Mouse (Mus musculus): ENCODE measurements at regions not wholly inside any gene's neighbourhood (a gene's known extent, or its start where the extent isn't known, plus 50 kb on each side); places are given as distances from the start of the nearest gene placed in this dataset.
A peak's percentile ranks its signal among the peaks of the same experiment; 100 is the strongest.

DNA sequence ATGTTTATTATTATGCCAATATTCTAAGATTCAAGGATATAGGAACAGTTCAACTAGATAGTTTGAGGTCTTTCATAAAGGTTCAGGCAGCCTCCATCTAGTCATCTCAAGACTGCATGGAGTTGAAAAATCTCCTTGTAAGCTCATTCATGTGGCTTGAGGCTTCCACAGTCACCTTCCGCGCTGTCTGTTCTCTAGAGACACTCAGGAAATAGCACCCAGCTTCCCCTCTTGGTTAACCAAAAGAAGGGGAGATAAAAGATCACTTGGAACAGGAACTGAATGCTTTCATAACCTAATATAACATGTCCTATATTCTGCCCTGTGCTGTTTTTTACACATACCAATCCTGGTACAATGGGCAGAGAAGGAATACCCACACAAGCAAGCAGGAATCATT is 206.3 kb upstream of the Ercc4 start:
- DNase-seq (ENCODE audit: low spot score): no peak

DNA sequence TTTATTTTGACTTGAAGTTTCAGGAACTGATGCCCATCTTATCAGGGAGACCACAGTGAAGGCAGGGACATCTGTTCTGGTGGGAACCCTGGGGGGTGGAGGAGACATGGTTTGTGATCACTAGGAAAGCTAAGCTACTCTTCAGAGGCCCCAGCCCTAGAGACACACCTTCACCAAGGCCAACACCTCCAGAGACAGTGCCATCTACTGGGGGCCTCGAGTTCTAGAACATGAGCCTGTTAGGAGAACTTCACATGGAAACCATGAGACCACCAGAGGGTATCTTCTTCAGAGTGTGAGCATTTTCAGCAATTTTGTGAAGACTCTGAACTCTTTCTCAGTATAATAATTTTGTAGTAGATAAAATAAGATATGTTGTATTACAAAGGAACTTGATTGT is 204.5 kb upstream of the Ercc4 start:
- no peak for DNase-seq (ENCODE audit: low spot score)

DNA sequence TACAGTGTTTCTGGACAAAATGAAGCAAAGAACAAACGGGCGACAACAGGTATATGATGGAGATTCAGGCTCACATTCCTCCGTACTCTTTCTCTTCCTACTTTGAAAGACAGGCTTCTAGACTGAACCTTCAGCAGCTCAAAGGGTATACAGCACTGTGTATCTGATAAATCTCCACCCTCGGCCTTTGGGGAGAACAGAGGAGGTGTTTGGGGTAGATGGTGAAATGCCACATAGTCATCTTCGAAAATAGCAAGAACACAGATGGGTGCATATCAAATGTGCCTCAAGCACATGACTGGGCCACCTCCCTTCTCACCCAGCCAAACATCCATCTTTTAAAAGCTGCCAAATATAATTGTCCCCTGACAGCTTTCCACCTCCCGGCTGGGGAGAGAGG is 184.8 kb upstream of the Ercc4 start:
- no peak for DNase-seq (ENCODE audit: low spot score)

DNA sequence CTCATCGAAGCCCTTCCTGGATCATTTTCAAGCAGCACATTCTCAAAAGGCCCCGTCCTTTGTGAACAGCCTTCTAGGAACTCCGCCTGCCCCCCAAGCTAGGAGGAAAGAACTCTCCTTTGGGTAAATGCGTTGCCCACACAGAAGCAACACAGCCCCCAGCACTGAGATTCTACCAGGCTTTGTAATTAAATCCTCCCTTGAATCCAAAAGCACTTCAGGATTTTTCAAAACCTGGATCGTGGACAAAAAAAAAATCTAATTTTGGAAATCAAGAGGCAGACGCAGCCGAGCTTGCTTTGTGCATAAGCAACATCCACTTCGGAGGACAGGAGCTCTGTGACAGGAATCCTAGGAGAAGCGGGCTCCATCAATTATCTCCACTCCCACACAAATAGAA is 183.6 kb upstream of the Ercc4 start:
- DNase-seq (ENCODE audit: low spot score): no peak

DNA sequence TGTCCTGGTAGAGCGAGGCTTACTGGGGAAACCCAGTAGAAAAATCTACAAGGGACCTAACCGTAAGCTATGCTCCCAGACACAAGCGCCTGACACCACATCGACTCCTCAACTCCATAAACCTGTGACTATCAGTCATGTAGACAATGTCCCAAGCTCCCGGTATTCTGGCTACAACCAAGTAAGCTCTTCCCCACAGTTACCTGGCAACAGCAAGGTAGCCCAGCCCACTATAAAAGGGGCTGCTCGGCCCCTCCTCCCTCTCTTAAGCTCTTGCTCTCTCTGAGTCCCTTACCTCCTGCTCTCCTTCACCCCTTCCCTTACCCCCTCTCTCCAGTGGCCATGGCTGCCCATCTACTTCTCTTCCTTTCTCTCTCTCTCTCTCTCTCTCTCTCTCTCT is 178.4 kb upstream of the Ercc4 start:
- no peak for DNase-seq (ENCODE audit: low spot score)

DNA sequence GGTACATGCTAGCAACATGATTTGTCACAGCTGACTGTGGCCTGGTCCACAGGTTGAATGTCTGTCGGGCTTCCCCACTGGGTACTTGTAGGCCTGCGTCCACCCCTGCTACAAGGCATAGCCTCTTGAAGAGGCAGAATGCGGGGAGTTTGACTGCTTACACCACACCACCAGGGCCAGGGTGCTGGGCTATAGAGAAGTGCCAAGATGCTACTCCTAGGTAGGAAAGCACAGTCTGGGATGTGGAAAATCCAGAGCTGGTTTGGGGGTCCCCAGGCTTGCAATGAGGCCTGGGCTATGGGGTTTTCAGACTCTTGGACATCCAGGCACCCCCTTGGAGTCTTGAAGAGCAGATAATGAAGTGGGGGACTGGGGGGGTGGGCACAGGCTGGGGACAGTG is 176.5 kb upstream of the Ercc4 start:
- DNase-seq (ENCODE audit: low spot score): no peak

DNA sequence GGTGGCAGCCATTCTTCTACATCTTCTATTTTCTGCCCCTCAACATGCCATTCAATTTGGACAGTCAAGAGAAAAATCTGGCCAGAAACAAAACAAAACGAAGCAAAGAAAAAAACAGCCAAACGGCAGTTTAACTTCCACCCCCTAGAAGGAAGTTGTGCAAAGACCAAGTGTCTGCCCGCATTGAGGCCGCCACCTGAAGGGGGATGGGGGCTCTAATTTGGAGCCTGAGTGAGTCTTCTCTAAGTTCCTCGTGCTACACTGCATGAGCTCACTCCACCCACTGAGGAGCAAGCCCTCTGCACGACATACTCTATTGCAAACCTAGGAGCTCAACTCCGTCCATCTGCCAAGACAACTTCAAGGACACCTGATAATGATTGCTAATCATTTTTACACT is 174.9 kb upstream of the Ercc4 start:
- DNase-seq (ENCODE audit: low spot score): no peak

DNA sequence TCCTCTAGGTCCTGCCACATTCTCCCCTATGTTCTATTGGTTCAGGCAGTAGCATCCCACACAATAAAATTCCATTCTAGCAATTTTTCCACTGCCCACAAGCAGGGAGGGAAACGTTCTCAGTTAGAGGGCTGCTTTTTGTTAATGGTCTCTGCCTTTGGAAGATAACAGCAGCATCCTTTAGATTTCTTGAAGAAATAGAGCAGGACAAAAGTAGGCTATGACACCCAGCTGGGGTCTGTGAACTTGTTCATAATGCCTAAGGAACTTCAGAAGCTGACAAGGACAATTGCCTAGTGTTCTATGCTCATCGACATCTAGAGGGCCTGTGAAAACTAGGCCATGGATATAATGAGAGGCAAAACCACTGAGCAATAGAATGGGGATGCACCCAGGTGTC is 174.2 kb upstream of the Ercc4 start:
- DNase-seq (ENCODE audit: low spot score): no peak

DNA sequence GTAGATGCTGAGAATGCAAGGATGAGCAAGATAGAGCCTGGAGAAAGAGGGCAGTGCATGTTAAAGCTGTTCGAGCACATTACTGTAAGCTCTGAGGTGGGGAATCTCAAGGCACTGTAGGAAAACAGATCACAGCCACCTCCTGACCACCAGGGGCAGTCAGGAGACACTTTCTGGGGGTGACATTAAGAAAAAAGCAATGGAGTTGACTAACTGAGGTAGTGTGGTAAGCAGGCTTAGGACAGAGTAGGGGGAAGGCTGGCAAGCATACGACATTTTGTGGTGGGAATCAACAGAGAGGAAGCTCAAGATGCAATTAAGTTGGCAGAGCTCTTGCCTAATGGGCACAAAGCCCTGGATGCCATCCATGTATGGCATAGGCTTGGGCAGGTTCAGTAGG is 172.9 kb upstream of the Ercc4 start:
- no peak for DNase-seq (ENCODE audit: low spot score)

DNA sequence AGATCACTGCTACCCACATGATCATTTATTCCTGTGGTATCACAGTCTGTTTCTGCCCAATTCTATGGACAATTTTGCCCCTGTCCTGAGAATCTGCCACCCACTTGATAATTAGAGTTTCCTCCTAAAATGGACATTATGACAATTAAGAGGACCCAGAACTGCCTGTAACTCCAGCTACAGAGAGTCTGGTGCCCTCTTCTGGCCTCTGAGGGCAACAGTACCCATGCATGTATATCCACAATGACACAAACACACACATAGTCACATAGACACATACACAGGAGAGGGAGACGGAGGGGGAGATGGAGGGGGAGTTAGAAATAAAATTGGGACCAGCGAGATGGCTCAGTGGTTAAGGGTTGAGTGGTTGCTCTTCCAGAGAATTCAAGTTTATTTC is 170.9 kb upstream of the Ercc4 start:
- no peak for DNase-seq (ENCODE audit: low spot score)

DNA sequence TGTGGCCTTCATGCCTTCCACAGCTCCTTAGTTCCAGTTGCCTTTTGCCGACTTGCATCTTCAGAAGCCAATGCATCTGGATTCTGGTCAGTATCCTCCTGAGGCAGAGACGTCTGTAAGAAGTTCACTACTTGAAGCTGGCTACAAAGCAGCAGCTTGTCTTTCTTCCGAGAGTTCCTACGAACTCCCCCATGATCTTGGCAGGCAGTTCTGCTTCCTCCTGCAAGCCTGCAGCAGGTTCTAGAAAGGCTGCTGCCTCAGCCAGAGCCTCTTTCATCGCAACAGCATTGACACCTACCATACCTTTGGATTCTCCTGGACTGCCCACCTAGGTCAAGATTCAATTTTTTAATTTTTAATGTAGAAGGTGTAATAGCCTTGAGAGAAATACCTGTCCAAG is 158.3 kb upstream of the Ercc4 start:
- DNase-seq (ENCODE audit: low spot score): no peak

DNA sequence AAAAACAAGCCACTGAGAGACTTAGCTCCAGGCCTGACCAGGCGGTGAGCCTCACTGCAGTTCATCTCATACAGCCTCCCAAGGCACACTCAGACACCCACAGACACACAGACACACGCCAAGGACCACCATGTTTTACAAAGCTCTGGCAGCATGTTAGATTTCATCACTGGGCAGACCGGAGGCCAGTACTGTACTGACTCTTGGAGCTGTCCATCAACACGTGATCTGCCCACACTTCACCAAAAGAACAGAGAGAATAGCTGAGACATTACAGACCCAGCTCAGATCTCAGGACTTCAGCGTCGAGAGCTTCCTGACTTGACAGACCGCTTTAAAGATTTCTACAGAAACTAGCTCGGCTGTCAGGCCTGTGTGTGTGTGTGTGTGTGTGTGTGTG is 155.5 kb upstream of the Ercc4 start:
- DNase-seq (ENCODE audit: low spot score): no peak

DNA sequence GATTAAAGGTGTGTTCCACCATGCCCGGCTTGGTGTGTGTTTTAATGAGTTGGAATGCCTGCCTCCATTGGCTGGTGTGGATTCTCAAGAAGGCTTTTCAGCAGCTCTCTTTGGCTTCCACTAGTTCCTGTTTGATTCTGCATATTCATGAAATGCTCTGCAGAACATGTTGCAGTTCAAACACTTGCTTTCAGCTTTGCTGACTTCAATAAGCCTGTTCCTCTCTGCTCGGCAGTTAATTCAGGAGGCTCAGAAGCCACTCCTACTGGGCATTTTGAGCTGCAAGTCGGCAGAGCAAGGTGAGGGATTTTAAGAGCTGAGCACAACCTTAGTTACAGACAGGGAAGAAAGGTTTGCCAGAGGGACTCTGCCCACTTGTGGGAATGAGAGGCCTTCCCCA is 153.1 kb upstream of the Ercc4 start:
- DNase-seq (ENCODE audit: low spot score): no peak

DNA sequence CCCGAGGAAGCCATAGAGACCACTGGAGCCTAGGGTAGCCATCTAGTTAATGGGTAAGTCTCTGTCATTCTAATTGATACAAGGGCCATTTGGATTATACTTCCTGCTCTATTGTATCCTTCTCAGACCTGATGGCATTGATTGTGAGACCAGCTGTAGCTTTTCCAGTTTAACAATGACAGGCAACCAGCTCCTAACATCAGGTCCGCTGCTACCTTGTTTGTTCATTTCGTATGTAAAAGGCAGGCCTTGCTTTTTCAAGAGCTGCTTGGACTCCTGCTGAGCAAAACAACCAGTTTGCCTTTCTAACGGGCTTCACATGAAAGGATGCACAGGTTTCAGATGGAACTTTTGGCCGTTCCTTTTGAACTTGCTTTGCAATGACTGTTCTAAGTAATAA is 148.6 kb upstream of the Ercc4 start:
- no peak for DNase-seq (ENCODE audit: low spot score)

DNA sequence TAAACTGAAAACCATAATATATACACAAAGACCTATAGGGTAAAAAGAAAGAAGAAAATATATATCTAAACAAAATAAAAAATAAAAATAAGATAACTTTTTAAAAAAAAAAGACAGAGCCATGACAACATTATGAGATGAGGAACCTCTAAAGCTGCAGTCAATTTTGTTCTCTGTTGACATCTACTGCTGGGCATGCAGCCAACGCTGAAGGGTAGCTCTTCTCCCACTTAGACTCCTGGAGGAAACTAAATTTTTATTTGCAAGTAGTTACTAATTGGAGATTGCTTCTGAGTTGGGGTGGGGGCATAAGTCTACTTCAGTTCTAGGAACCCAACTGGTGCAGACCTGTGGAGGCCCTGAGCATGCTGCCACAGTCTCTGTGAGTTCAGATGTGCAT is 126.8 kb upstream of the Ercc4 start:
- DNase-seq (ENCODE audit: low spot score): no peak

DNA sequence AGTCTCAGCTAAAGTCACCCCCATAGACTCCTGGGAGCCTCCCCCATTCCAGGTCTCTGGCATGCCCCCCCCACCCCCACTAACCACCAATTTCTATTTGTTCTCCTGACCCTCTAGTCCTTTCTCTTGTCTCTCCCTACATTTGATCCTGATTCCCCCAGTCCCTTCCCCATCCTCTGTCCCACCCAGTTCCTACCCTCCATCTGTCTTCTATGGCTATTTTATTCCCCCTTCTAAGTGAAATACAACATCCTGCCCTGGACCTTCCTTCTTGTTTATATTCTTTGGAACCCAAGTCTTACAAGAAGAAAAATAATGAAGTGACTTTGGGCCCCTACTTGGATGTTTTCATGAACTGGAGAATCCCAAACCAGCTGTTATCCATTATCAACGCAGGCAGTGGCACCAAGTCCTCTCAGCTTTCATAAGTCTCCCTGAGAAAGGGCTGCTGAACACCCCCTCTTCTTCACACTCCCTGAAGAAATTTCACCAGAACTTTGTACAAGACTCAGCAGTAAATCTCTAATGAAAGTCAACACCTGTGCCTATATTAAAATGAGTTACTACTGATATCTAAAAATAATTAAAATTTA is 108.1 kb upstream of the Ercc4 start:
- DNase-seq (ENCODE audit: low spot score): no peak

DNA sequence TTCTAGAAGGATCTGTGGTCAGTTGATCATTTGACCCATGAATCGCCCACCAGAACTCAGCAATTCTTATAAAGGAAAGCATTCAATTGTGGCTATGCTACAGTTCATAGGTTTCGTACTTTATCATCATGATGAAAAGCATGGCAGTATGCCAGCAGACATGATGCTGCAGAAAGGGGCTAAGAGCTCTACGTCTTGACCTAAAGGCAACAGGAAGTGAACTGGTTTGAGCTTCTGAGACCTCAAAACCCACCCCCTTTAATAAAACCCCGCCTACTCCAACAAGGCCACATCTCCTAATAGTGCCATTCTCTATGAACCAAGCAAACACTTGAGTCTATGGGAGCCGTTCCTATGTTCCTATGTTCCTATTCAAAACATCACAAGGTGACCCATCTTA is 96.6 kb upstream of the Ercc4 start:
- DNase-seq (ENCODE audit: low spot score): no peak

DNA sequence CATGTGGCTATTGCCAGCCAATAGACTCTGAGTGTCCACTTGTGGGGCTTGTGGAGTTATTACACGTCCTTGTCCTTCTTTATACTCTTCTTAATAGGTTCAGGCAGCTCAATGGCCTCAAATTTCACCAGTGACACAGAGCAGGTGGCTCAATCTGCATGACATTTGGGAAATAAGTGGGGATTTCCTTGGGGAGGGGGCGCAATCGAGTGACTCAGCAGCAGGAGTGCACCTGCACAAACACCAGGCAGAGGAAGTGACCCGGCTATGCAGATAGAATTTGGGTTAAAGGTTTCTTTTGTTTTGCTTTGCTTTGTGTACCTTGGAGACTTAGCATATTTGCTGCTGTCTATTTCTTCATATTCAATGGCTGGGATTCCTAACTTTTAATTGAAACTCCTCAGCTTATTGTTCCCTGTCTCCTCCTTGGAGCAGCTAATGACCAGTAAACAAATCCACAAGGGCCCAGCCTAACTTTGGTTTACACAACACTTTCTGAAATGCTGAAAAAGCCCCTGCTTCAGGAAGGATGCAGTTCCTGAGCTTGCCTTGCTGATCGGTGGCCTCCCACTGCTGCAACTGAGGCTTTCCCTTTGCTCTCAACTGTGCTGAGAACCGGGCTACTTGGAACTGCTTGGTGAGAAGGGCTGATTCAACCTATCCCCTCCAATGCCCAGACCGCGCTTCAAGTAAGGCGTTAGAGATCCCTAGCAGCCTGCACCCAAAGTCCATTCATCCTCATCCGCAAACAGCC is 95.4 kb upstream of the Ercc4 start:
- no peak for DNase-seq (ENCODE audit: low spot score)

DNA sequence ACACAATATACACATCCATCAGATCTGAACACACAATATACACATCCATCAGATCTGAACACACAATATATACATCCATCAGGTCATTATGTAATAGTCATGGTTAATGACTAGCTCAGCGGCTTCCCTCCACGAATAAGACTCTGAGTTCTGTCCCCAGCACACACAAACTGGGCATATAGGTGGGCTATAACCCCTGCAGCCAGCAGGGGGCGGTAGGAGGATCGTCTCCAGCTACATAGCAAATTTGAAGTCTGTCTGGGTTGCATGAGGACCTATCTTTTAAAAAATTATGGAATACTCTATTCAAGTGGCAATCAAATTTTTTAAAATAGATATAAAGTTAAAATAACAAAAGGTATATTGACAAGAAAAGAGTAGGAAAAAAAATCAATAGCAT is 86.6 kb upstream of the Ercc4 start:
- peak; percentile 7 for DNase-seq (ENCODE audit: low spot score)

DNA sequence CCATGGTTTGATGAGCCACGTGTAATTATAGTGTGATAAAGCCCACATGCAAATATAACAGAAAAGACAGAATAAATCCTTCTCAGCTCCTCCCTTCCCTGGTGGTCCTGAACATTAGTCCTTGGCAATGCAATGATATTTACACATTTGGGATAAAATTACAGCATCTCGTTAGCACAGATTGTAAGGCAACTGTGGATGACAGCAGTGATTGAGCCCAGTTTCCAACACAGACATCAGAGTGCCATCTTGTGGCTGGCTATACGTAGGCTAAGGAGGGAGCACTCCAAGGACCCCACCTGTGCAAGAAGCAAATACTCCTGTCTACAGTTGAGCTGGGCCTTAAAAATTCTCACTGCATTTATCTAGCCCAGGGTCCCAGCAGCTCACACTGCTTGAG is 84.1 kb upstream of the Ercc4 start:
- no peak for DNase-seq (ENCODE audit: low spot score)

DNA sequence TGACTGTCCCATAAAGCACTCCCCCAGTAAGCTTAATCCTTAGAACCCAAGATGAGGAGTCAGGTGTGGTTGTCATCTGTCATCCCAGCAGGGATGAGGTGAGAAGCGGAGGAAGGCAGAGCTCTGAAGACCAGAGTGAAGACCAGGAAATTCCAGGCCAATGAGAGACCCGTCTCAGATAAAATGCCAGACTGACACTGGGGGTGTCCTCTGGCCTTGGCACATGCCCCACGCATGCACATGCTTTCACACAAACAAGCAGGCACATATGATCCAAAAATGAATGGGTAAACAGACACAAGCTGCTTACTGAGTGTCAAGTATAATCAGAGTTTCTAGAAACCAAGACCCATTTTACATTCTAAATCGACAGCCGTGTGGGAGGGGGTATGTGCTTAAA is 75.3 kb upstream of the Ercc4 start:
- no peak for DNase-seq (ENCODE audit: low spot score)

DNA sequence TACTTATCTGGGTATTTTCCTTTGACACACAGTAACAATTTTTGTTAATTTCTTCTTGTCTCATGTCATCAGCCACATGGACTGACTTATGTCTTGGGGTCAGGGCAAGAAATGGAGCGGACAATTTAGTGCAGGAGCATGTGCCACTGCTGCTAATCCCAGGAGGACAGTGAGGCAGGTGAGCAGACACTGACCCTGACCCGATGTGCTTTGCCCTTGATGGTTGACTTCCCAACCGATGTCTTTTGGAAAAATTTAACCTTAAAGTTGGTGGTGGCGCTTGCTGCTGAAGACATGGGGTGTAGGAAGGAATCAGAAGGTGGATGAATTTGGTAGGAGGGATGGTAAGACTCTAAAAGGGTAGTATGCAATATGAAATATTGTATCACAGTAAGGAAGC is 72.9 kb upstream of the Ercc4 start:
- no peak for DNase-seq (ENCODE audit: low spot score)

DNA sequence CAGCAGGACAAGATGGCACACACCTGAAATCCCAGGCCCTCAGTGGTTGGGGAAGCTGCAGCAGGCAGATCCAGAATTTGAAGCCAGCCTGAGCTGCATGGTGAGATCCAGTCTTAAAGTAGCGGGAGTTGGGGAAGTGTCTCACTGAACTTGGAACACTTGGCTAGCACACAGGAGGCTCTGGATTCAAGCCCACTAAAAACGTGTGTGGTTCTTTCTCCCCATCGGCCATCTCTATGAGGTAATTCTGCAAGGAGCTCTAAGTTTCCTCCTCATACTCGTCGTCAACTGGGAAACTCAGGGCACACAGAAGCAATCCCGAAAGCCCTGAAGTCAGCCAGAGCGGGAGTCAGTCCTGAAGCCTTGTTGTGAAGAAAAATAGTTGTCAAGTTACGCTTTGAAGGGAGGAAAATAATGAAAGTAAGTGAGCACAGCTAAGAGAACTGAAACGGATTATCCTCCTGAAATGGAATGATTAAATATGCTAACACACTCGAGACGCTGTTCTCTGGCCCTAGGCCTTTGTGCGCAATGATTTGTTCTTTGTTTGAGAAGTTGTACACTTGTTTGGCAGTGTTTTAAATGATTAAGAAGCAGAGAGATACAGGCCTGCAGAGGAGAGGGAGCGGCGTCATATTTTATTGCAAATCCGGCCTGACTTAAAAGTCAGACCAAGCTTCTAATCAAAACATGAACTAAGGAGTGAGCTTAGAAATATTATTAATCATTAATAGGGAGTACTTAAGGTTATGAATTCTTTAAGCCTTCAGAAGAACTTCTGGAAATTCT is 69.0 kb upstream of the Ercc4 start:
- DNase-seq (ENCODE audit: low spot score): no peak

DNA sequence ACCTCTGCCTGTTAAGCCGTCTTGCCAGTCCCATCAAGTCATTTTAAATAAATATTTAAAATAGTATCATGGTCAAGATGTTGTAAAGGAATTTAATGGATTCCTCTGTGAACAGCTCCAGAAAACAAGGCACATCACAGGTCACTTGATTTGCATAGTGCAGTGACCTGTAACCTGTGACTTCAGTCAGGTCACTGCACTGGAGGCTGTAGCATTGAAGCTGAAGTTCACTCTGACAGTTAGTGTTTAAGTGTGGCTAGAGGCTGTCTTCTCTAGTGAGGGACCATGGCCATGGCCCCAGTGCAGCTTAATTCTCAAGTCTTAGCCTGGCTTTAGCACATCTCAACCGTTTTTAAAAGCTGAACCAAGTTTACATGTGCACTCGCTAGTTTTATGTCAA is 68.1 kb upstream of the Ercc4 start:
- DNase-seq (ENCODE audit: low spot score): no peak
